Mouse (Mus musculus) spleen, postnatal 4 days (tissue): ENCODE results near the gene Fxyd3.

ENCODE experiments used
- DNase-seq, 2 experiments: peaks; one replicate each; pipeline ENCODE4 v3.0.0; 2022; ENCODE audit warnings: low spot score in 2 of 2

Gene Fxyd3

GRCm38 (mm10) chr7:31049846-31050281 is 26.6 kb downstream of the Fxyd3 start:
- no peak for DNase-seq

DNA sequence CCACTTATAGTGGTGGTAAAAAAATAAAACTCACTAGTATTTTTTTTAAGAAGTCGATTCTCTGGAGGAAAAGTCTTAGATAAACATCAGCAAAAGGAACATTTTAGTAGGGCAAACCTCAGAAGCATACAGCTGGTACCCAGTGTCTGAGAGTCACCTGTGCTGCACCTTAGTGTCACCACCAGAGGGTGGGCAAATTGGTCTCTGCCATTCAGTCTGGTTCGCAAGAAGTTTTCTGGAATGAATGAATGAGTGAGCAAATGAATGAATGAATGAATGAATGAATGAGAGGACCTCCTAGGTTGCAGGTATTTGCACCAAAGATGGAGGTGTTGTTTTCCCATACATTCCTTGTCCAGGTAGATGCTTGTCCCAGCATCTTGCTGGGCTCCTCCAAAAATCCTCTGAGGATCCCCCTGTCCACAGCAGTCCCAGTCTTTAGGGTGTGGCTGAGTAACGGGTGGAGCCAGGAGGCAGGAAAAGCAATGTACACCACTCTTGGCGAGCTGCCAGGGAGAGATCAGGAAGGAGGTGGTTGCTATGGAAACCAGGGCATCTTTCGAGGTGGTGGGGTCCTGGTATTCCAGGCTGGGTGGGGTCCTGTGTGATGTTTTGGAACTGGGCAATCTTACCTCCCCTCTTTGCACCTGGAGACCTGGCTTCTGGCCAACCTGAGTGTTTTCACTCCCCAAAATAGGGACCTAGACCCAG is 27.2 kb downstream of the Fxyd3 start:
- no peak for DNase-seq

GRCm38 (mm10) chr7:31042431-31042910 is 34.0 kb downstream of the Fxyd3 start, which contains the start of gene Fxyd5:
Gene Fxyd5 (minus strand): TSS chr7:31042481.
- DNase-seq, result no peak

- DNase-seq, result peak in 1 of 2 experiments; percentile 54
Observed at GRCm38 (mm10) chr7:31041662-31042315, 34.7 kb downstream of the Fxyd3 start.

GRCm38 (mm10) chr7:31041023-31041407 is 35.5 kb downstream of the Fxyd3 start:
- no peak for DNase-seq

DNA sequence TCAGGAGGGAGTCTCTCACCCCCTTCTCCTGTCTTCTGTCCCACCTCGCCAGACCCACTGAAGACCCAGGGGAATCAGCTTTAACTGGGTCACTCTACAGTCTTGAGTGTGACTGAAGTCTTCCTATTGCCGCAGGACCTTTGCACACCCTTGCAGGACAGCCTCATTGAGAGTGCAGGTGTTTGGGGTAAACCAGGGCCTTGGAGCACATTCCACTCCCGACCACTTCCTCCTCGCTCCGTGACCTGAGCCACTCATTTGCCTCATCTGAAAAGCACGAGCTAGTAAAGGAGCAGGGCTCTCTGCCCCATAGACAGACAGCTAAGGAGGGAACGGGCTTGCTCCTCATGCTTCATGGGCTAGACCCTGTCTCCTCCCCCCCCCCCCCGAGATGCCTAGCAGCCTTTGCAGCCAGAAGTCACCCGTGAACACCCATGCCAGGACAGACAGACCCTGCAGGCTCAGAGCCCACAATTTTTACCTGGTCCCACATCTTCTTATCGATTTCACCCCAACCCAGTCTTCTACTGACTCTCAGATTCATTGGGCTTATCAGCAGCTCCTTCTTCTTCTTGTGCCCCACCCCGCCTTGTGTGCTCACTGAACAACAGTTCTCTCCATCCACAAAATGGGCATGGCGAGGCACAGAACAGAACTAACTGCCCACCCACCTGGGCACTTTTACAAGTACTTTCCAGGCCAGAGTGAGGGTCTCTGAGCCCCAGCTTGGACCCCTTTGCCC is 36.1 kb downstream of the Fxyd3 start:
- no peak for DNase-seq

DNA sequence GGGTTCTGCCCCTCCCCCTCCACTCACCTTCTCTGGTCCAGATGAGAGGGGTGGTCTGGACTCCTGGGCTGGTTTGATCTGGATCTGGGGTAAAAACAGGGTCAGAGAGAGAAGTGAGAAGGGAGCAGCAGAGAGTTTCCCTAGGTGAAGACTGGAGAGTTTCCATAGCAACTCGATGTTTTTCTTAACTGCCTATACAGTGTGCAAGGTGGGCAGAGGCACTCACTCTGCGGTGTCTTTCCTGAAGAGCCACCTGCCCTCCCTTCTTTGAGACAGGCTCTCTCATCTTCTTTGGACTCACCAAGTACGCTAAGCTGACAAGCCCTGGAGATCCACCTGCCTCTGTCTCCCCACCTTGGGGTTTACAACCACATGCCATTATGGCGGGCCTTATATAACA is 37.5 kb downstream of the Fxyd3 start:
- no peak for DNase-seq

- no peak for DNase-seq
Observed at GRCm38 (mm10) chr7:31037675-31038074, 38.8 kb downstream of the Fxyd3 start.

DNA sequence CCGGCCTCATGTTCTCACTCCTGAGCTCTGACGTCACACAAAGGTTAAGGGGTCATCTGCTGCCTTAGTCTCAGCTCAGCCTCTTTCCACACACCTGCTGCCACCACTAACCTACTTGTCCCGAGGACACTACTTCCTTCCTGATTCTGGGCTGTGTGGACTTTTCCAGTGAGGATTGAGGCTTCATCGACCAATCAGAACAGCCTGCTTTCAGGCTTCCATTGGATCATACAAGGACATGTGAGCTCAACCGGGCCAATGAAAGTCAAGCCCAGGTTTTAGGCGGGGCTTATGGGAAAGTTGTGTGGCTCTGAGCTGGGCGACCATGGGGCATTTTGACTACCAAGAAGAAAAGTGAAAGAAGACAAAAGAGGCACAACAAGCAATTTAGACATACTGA is 39.6 kb downstream of the Fxyd3 start:
- DNase-seq, result no peak

DNA sequence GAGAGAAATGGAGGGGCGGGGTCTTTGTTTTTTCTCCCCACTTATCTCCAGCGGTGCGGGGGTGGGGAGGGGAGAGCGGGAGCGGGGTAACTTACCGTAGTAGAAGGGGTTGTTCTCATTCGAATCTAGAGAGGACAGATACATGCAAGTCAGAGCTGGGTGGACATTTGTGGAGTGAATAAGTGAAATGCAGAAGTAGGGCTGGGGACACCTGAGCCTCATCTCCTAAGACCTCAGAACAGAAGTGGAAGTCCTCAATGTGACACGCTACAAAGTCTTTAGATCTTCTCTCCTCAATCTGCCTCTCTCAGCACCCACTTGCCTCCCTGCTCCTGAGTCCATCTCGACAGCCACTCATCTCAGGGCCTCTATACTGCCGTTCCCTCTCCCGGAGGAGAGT is 41.2 kb downstream of the Fxyd3 start:
- DNase-seq, result no peak

- DNase-seq, result no peak
Observed at GRCm38 (mm10) chr7:31034789-31035188, 41.7 kb downstream of the Fxyd3 start.

DNA sequence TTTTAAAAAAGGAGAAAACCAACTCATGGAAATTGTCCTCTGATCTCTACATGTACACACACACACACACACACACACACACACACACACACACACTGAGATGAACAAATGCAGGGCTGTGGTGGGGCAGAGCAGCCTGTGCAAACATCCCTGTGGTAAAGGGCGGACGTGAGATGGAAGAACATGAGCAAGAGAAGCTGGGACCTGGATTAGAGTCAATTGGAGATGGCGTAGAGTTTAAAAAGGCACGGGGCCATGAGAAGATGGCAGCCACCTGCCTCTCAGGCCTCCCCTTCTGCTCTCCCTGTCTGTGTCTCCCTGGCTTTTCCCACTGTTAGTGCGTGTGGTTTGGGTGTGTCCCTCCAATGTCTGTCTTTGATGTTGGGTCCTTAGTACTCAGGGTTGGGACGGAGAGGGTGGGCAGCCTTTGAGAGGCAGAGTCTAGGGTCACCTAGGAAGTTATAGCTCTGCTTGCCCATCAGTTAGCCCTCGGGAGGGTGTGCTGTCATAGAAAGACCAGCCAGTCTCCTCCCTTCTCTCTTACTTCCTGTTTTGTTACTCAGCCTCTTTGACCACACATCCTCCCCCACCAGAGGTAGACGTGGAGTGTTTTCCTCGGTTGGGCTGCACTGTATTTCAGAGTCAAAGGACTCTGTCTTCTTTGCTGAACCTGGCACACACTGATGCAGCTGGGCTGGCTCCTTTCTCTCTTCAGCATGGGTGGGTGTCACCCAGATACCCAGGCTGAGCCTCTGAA is 42.9 kb downstream of the Fxyd3 start:
- peak in 1 of 2 experiments; percentile 47 for DNase-seq

GRCm38 (mm10) chr7:31031731-31032130 is 44.8 kb downstream of the Fxyd3 start:
- DNase-seq, result no peak

GRCm38 (mm10) chr7:31030717-31031116 is 45.8 kb downstream of the Fxyd3 start:
- DNase-seq, result no peak

DNA sequence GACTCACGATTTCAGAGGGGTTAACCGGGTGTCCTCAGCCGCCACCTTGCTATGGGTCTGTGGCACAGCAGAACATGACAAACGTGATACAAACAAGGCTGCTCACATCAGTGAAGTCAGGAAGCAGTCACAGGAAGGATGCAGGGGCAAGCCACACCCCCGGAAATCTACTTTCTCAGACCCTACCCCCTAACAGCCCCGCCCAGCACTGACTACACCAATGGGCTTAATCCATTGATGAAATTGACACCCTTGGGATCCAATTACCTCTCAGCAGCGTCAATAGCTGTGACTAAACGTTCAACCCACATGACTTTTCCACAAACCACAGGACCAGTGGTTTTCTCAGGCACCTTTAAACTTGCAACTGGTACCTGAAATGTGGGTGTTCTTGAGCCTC is 47.9 kb downstream of the Fxyd3 start:
- no peak for DNase-seq
